8 mouse cellular contexts compared by ENCODE assay signal in genomic region chr7:45154993-45155514, GRCm38 (mm10). TPM values are rescaled to one million over a fixed set of nuclear protein-coding genes. Genes with fewer than 3 reads are reported as not detected.
DNase-seq lines count a peak whose midpoint lies in the region; ATAC-seq and TF ChIP-seq lines count a peak whose summit lies in the region.

No protein-coding gene starts in this region.

- peak overlapping the region; percentile 91 for H3K4me3 ChIP-seq in left cerebral cortex, adult 2 months
- H3K4me3 ChIP-seq in forebrain, embryonic 12.5 days (replicated peaks), result peak overlapping the region; percentile 68
- peak overlapping the region; percentile 80 for H3K4me3 ChIP-seq in hindbrain, embryonic 15.5 days
- H3K4me3 ChIP-seq in liver, embryonic 12.5 days, result peak overlapping the region; percentile 73
- H3K4me3 ChIP-seq in neural tube, embryonic 12.5 days, result peak overlapping the region; percentile 63

- WGBS in forebrain, embryonic 12.5 days, result 81% methylated on average over 12 of the region's 12 CpGs
- WGBS in hindbrain, embryonic 15.5 days, result 80% methylated on average over 12 of the region's 12 CpGs
- WGBS in liver, embryonic 12.5 days (ENCODE audit: insufficient replicate concordance), result 62% methylated on average over 12 of the region's 12 CpGs
- WGBS in neural tube, embryonic 12.5 days, result 80% methylated on average over 12 of the region's 12 CpGs

- DNase-seq in left cerebral cortex, adult 2 months (ENCODE audit: extremely low spot score in 1 of 2, low spot score in 2 of 2), result peak in 1 of 2 experiments; percentile 33
- no peak for DNase-seq in left cerebral cortex, adult 18-20 months (ENCODE audit: low spot score in 2 of 2)
- peak; percentile 82 for DNase-seq in adrenal gland, postnatal 14 days
- peak; percentile 57 to 74 for DNase-seq in urinary bladder, postnatal 4 days (ENCODE audit: low spot score in 2 of 2)

- no peak overlapping the region; the same call in 1 of the 2 replicates for H3K9ac ChIP-seq in forebrain, embryonic 12.5 days
- H3K9ac ChIP-seq in hindbrain, embryonic 15.5 days, result peak overlapping the region; percentile 67; the same call in 1 of the 2 replicates
- H3K9ac ChIP-seq in liver, embryonic 12.5 days, result peak overlapping the region; percentile 82; the same call in 1 of the 2 replicates
- no peak overlapping the region for H3K9ac ChIP-seq in neural tube, embryonic 12.5 days

- TF ChIP-seq CTCF in left cerebral cortex, adult 2 months (IDR thresholded peaks at IDR 0.05), result peak; percentile 53

- H3K36me3 ChIP-seq in forebrain, embryonic 12.5 days (replicated peaks), result peaks cover 25% of the 10 kb centered on the region
- H3K36me3 ChIP-seq in hindbrain, embryonic 15.5 days, result 0 out of 2 replicates have a peak, but pooled peaks cover 9% of the 10 kb centered on the region
- H3K36me3 ChIP-seq in liver, embryonic 12.5 days, result peaks cover 28% of the 10 kb centered on the region; the same call in 1 of the 2 replicates
- H3K36me3 ChIP-seq in neural tube, embryonic 12.5 days, result peaks cover 25% of the 10 kb centered on the region

- no peaks in the 10 kb centered on the region for H3K27me3 ChIP-seq in forebrain, embryonic 12.5 days
- no peaks in the 10 kb centered on the region for H3K27me3 ChIP-seq in hindbrain, embryonic 15.5 days
- no peaks in the 10 kb centered on the region for H3K27me3 ChIP-seq in liver, embryonic 12.5 days (replicated peaks)
- H3K27me3 ChIP-seq in neural tube, embryonic 12.5 days (replicated peaks), result no peaks in the 10 kb centered on the region

- intact Hi-C loops in left cerebral cortex, adult 2 months (cut with DNase I), result loop anchor here (2.0 kb wide), 1 partner anchor 26 kb away; the partner anchor contains the start of gene Rpl13a

- peak; percentile 10; the same call in 1 of the 2 replicates for ATAC-seq in forebrain, embryonic 12.5 days (ENCODE audit: low FRiP score)
- no peak for ATAC-seq in hindbrain, embryonic 15.5 days (ENCODE audit: low FRiP score, low read depth)
- ATAC-seq in liver, embryonic 12.5 days, result peak; percentile 4; the same call in 1 of the 2 replicates
- peak; percentile 22 for ATAC-seq in neural tube, embryonic 12.5 days (ENCODE audit: low FRiP score, low read depth)

- peaks cover 28% of the 10 kb centered on the region for H3K4me1 ChIP-seq in forebrain, embryonic 12.5 days
- peaks cover 18% of the 10 kb centered on the region for H3K4me1 ChIP-seq in hindbrain, embryonic 15.5 days (replicated peaks)
- H3K4me1 ChIP-seq in liver, embryonic 12.5 days, result peaks cover 37% of the 10 kb centered on the region
- peaks cover 9% of the 10 kb centered on the region for H3K4me1 ChIP-seq in neural tube, embryonic 12.5 days

- no peaks in the 10 kb centered on the region for H3K9me3 ChIP-seq in forebrain, embryonic 12.5 days
- H3K9me3 ChIP-seq in hindbrain, embryonic 15.5 days, result no peaks in the 10 kb centered on the region
- no peaks in the 10 kb centered on the region for H3K9me3 ChIP-seq in liver, embryonic 12.5 days (replicated peaks)
- H3K9me3 ChIP-seq in neural tube, embryonic 12.5 days, result no peaks in the 10 kb centered on the region

- peak overlapping the region; percentile 81 for H3K4me2 ChIP-seq in forebrain, embryonic 12.5 days
- peak overlapping the region; percentile 83 for H3K4me2 ChIP-seq in hindbrain, embryonic 15.5 days
- H3K4me2 ChIP-seq in liver, embryonic 12.5 days, result peak overlapping the region; percentile 76
- H3K4me2 ChIP-seq in neural tube, embryonic 12.5 days (replicated peaks), result peak overlapping the region; percentile 80

- peak overlapping the region; percentile 97; the same call in 1 of the 2 replicates for H3K27ac ChIP-seq in left cerebral cortex, adult 2 months
- 0 out of 2 replicates have a peak overlapping the region, but pooled peaks have one; percentile 92 for H3K27ac ChIP-seq in forebrain, embryonic 12.5 days
- H3K27ac ChIP-seq in hindbrain, embryonic 15.5 days (replicated peaks), result peak overlapping the region; percentile 98
- H3K27ac ChIP-seq in liver, embryonic 12.5 days, result peak overlapping the region; percentile 92
- H3K27ac ChIP-seq in neural tube, embryonic 12.5 days, result no peak overlapping the region

RNA-seq across cellular contexts. Expression of gene Aldh16a1, which starts 0.7 kb away (rescaled TPM):
- total RNA-seq in left cerebral cortex, adult 2 months (2021), result 10 to 100 TPM; 15.9 to 23.1 TPM
- 10 to 100 TPM; 12.7 to 15.1 TPM for total RNA-seq in left cerebral cortex, adult 18-20 months (2021)
- 59.8 and 59.9 TPM in 2 replicates for total RNA-seq in adrenal gland, postnatal 14 days (2021)
- 41.9 and 42.9 TPM in 2 replicates for polyA plus RNA-seq in forebrain, embryonic 12.5 days (2016; fragmentation: Nextera tagmentation; extraction: Ambion mirVana)
- 20.8 and 21.9 TPM in 2 replicates for polyA plus RNA-seq in hindbrain, embryonic 15.5 days (2015; fragmentation: Nextera tagmentation; extraction: Ambion mirVana)
- 35.9 and 41.2 TPM in 2 replicates for polyA plus RNA-seq in liver, embryonic 12.5 days (2016; fragmentation: Nextera tagmentation; extraction: Ambion mirVana)
- polyA plus RNA-seq in neural tube, embryonic 12.5 days (2016; fragmentation: Nextera tagmentation; extraction: Ambion mirVana), result 37.8 and 42.4 TPM in 2 replicates

RNA-seq across cellular contexts. Expression of gene Pih1d1, which starts 1.0 kb away (rescaled TPM):
- 10 to 100 TPM; 47.6 to 48.4 TPM for total RNA-seq in left cerebral cortex, adult 2 months (2021)
- total RNA-seq in left cerebral cortex, adult 18-20 months (2021), result 10 to 100 TPM; 46.7 to 51.7 TPM
- total RNA-seq in adrenal gland, postnatal 14 days (2021), result 55.6 and 58.5 TPM in 2 replicates
- polyA plus RNA-seq in forebrain, embryonic 12.5 days (2016; fragmentation: Nextera tagmentation; extraction: Ambion mirVana), result 95.0 and 97.5 TPM in 2 replicates
- 92.4 and 98.8 TPM in 2 replicates for polyA plus RNA-seq in hindbrain, embryonic 15.5 days (2015; fragmentation: Nextera tagmentation; extraction: Ambion mirVana)
- polyA plus RNA-seq in liver, embryonic 12.5 days (2016; fragmentation: Nextera tagmentation; extraction: Ambion mirVana), result 60.5 and 61.7 TPM in 2 replicates
- polyA plus RNA-seq in neural tube, embryonic 12.5 days (2016; fragmentation: Nextera tagmentation; extraction: Ambion mirVana), result 90.2 and 94.0 TPM in 2 replicates

RNA-seq across cellular contexts. Expression of gene Slc17a7, which starts 8.7 kb away (rescaled TPM):
- 1,000 to 10,000 TPM; 1,255 to 1,327 TPM for total RNA-seq in left cerebral cortex, adult 2 months (2021)
- total RNA-seq in left cerebral cortex, adult 18-20 months (2021), result 1,000 to 10,000 TPM; 1,307 TPM
- 0.22 and 0.79 TPM in 2 replicates for total RNA-seq in adrenal gland, postnatal 14 days (2021)
- 6.3 and 7.9 TPM in 2 replicates for polyA plus RNA-seq in forebrain, embryonic 12.5 days (2016; fragmentation: Nextera tagmentation; extraction: Ambion mirVana)
- polyA plus RNA-seq in hindbrain, embryonic 15.5 days (2015; fragmentation: Nextera tagmentation; extraction: Ambion mirVana), result 0.71 and 1.5 TPM in 2 replicates
- not detected in 2 replicates for polyA plus RNA-seq in liver, embryonic 12.5 days (2016; fragmentation: Nextera tagmentation; extraction: Ambion mirVana)
- 2.0 and 2.6 TPM in 2 replicates for polyA plus RNA-seq in neural tube, embryonic 12.5 days (2016; fragmentation: Nextera tagmentation; extraction: Ambion mirVana)

RNA-seq across cellular contexts. Expression of gene Flt3l, which starts 18.8 kb away (rescaled TPM):
- 1 to 10 TPM; 6.7 to 8.8 TPM for total RNA-seq in left cerebral cortex, adult 2 months (2021)
- total RNA-seq in left cerebral cortex, adult 18-20 months (2021), result 1 to 10 TPM; 8.4 to 9.7 TPM
- total RNA-seq in adrenal gland, postnatal 14 days (2021), result 13.3 and 25.0 TPM in 2 replicates
- 0.21 and 0.72 TPM in 2 replicates for polyA plus RNA-seq in forebrain, embryonic 12.5 days (2016; fragmentation: Nextera tagmentation; extraction: Ambion mirVana)
- 2.0 and 2.7 TPM in 2 replicates for polyA plus RNA-seq in hindbrain, embryonic 15.5 days (2015; fragmentation: Nextera tagmentation; extraction: Ambion mirVana)
- 5.1 and 5.7 TPM in 2 replicates for polyA plus RNA-seq in liver, embryonic 12.5 days (2016; fragmentation: Nextera tagmentation; extraction: Ambion mirVana)
- polyA plus RNA-seq in neural tube, embryonic 12.5 days (2016; fragmentation: Nextera tagmentation; extraction: Ambion mirVana), result 1.0 and 1.3 TPM in 2 replicates

RNA-seq across cellular contexts. Expression of gene Gm45713, which starts 19.0 kb away (rescaled TPM):
- not detected for total RNA-seq in left cerebral cortex, adult 2 months (2021)
- not detected for total RNA-seq in left cerebral cortex, adult 18-20 months (2021)
- not detected in 2 replicates for total RNA-seq in adrenal gland, postnatal 14 days (2021)
- 0.27 TPM in 1 of 2 replicates, not detected in the other for polyA plus RNA-seq in forebrain, embryonic 12.5 days (2016; fragmentation: Nextera tagmentation; extraction: Ambion mirVana)
- polyA plus RNA-seq in hindbrain, embryonic 15.5 days (2015; fragmentation: Nextera tagmentation; extraction: Ambion mirVana), result not detected in 2 replicates
- polyA plus RNA-seq in liver, embryonic 12.5 days (2016; fragmentation: Nextera tagmentation; extraction: Ambion mirVana), result 0.27 and 0.59 TPM in 2 replicates
- not detected in 2 replicates for polyA plus RNA-seq in neural tube, embryonic 12.5 days (2016; fragmentation: Nextera tagmentation; extraction: Ambion mirVana)

Comparison
In these comparisons a context has a peak if more than half of its experiments do, and no peak if none do; other contexts are left out.
1. DNase-seq: peak in adrenal gland, postnatal 14 days (single experiment) and urinary bladder, postnatal 4 days (2 of 2); none in left cerebral cortex, adult 18-20 months (0 of 2).
2. H3K9ac ChIP-seq: peak in hindbrain, embryonic 15.5 days (single experiment) and liver, embryonic 12.5 days (single experiment); none in forebrain, embryonic 12.5 days (single experiment) and neural tube, embryonic 12.5 days (single experiment).
3. Peak in every context shown above with its lines, with median percentiles within 50 percentile points of each other: H3K4me3 ChIP-seq and H3K4me2 ChIP-seq.